Mouse (Mus musculus) cerebellum, adult 2 months (tissue): ENCODE data around the gene Rab22a. TPM values are rescaled to one million over a fixed set of nuclear protein-coding genes. Genes with fewer than 3 reads are reported as not detected.

ENCODE experiments used
- DNase-seq, 2 experiments: peaks; one replicate each; pipeline ENCODE4 v3.0.0; 2021
- H3K27ac ChIP-seq: fragments of 200-500 bp; 2 replicates; pipeline ENCODE4 v1.5.1; 2012; ENCODE audit warnings: low read length, control low read depth, inconsistent platforms; ENCODE audit not compliant: insufficient read depth
- H3K27me3 ChIP-seq: fragments of 200-500 bp; 2 replicates; pipeline ENCODE4 v1.6.1; 2012; ENCODE audit warnings: inconsistent platforms, mild to moderate bottlenecking, low read length, moderate library complexity; ENCODE audit not compliant: control insufficient read depth, insufficient read depth
- H3K4me1 ChIP-seq: fragments of 200-500 bp; 2 replicates; pipeline ENCODE4 v1.6.1; 2011; ENCODE audit warnings: low read length; ENCODE audit not compliant: control insufficient read depth, insufficient read depth
- H3K4me3 ChIP-seq: fragments of 200-500 bp; replicated peaks from 2 replicates; pipeline ENCODE3; 2011; ENCODE audit warnings: mild to moderate bottlenecking, low read depth, low read length, control low read depth; ENCODE audit not compliant: insufficient read depth
- CTCF ChIP-seq: fragments of 200-500 bp; IDR thresholded peaks from 2 replicates; pipeline ENCODE4 v1.5.1; 2011; ENCODE audit warnings: low read depth, mild to moderate bottlenecking, control low read depth, low read length, moderate library complexity, borderline replicate concordance; ENCODE audit not compliant: insufficient read depth
- POLR2A ChIP-seq: fragments of 200-500 bp; IDR thresholded peaks from 2 replicates; pipeline ENCODE4 v1.6.1; 2011; ENCODE audit warnings: low read length, control low read depth, borderline replicate concordance; ENCODE audit not compliant: insufficient read depth
- WGBS: fragments of 180-500 bp; shearing (Covaris S2); methylation state at CpG from one replicate; pipeline ENCODE4 v1.1.7; 2018; 5-methylcytosine and 5-hydroxymethylcytosine counted together
- polyA plus RNA-seq: library from polyadenylated mRNA; depleted of rRNA; stranded (reverse); fragments of >200 nt; gene quantifications from 2 replicates; pipeline ENCODE4 v1.2.3, GENCODE M21; 2012

Rab22a gene
- polyA plus RNA-seq, 1 experiment = 20.1 TPM

- H3K4me3 ChIP-seq = no peak overlapping the region
- DNase-seq = no peak
- TF ChIP-seq CTCF = no peak
- no peak for TF ChIP-seq POLR2A
- no peak overlapping the region for H3K27ac ChIP-seq
- no peaks in the 10 kb centered on the region for H3K27me3 ChIP-seq
- 92% methylated on average over 4 of the region's 4 CpGs for WGBS
- peaks cover 3% of the 10 kb centered on the region; the same call in 1 of the 2 replicates for H3K4me1 ChIP-seq
These were observed 1.0 kb upstream of the Rab22a start for GRCm38 (mm10) chr2:173658517-173658916.

- H3K27ac ChIP-seq = peak overlapping the region; percentile 27; the same call in 1 of the 2 replicates
- TF ChIP-seq CTCF = no peak
- no peak for TF ChIP-seq POLR2A
- no peaks in the 10 kb centered on the region for H3K27me3 ChIP-seq
- WGBS = 1% methylated on average over 49 of the region's 52 CpGs
- DNase-seq = no peak
- peak overlapping the region; percentile 55 for H3K4me3 ChIP-seq
- H3K4me1 ChIP-seq = peaks cover 3% of the 10 kb centered on the region; the same call in 1 of the 2 replicates
These were observed 545 bp downstream of the Rab22a start for GRCm38 (mm10) chr2:173659926-173660684.

DNA sequence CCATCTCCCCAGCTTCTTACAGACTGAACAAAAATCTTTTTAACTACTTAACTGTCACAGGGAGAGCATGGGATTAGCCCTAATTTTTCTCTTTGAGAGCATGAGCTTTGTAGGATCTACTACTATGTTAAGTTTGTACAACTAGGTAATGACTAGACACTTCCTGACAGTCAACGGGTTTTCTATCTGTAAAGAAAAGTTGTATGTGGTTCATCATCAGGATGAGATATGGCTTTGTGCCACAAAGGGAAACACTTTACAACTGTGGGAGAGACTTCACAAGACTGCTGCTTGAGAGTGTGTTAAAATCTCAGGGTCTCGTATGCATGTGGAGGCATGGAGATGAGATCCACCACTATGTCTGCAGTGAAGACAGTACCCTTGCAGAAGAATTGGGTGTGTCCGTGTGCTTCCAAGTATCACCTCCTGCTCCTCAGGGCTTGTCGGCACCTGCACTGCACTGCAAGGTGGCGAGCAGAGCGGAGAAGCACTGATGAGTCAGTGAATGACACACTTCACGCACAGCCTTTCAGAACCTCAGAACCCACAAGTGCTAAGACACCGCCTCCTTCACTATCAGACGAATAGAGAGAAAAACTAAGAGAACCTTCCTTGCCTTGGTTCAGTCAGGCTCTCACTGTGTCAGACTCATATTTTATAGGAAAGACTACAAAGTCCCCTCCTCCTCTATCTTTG, 2.8 kb downstream of the Rab22a start:
- DNase-seq = no peak

GRCm38 (mm10) chr2:173664736-173665135, 5.2 kb downstream of the Rab22a start:
- no peak overlapping the region for H3K27ac ChIP-seq
- peaks cover 3% of the 10 kb centered on the region; the same call in 1 of the 2 replicates for H3K4me1 ChIP-seq
- no peak for DNase-seq
- no peak overlapping the region for H3K4me3 ChIP-seq
- TF ChIP-seq CTCF (no peak), POLR2A (no peak)
- WGBS = 91% methylated on average over 4 of the region's 4 CpGs
- H3K27me3 ChIP-seq = no peaks in the 10 kb centered on the region

More for the DNA sequence above, 2.8 kb downstream of the Rab22a start:
- TF ChIP-seq CTCF (no peak), POLR2A (no peak)
- Histone ChIP-seq H3K27ac (no peak overlapping the region), H3K4me1 (peaks cover 3% of the 10 kb centered on the region; the same call in 1 of the 2 replicates), H3K27me3 (no peaks in the 10 kb centered on the region), H3K4me3 (no peak overlapping the region)
- WGBS = 93% methylated on average over 9 of the region's 9 CpGs

DNA sequence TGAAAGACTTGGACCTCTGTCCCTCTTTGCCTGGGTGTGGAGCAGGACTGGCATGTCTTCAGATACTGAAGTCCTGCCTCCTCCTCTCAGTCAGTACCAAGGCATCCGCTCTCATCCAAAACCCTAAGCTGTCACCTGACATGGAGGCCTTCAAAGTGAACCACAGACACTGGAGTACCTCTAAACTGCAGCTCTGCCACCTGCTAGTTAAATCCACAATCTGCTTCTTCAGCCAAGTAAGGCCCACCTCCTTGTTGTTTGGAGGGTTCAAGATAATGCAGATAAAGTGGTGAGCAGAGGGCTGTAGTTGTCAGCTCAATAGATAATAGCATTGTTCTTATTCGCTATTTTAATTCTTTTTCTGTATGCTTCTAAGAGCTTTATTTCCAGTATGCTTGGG, 5.7 kb downstream of the Rab22a start:
- 95% methylated on average over 2 of the region's 2 CpGs for WGBS
- no peak for TF ChIP-seq CTCF
- TF ChIP-seq POLR2A = no peak
- H3K27me3 ChIP-seq = no peaks in the 10 kb centered on the region
- H3K27ac ChIP-seq = no peak overlapping the region
- no peak for DNase-seq
- H3K4me3 ChIP-seq = no peak overlapping the region
- peaks cover 3% of the 10 kb centered on the region; the same call in 1 of the 2 replicates for H3K4me1 ChIP-seq

DNA sequence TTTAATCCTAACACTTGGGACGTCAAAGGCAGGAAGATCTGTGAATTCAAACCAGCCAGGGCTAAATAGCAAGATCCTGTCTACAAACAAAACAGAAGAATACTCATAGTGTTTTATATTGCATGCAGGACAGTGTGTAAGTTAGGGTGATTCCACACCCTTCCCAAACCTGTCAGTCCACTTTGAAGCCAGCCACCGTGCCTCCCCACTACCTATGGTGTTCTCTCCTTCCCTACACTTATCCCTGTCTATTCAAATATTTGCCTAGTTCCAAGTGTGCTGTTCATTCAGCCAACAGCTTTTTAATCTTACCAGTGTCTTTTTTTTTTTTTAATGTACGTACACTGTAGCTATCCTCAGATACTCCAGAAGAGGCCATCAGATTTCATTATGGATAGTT, 7.3 kb downstream of the Rab22a start:
- no peaks in the 10 kb centered on the region for H3K27me3 ChIP-seq
- H3K4me1 ChIP-seq = no peaks in the 10 kb centered on the region
- no peak for DNase-seq
- no peak overlapping the region for H3K4me3 ChIP-seq
- WGBS = 91% methylated on average over 3 of the region's 3 CpGs
- TF ChIP-seq CTCF (no peak), POLR2A (no peak)
- no peak overlapping the region for H3K27ac ChIP-seq

GRCm38 (mm10) chr2:173672328-173672896, 12.9 kb downstream of the Rab22a start:
- H3K4me3 ChIP-seq = no peak overlapping the region
- DNase-seq = no peak
- H3K27me3 ChIP-seq = no peaks in the 10 kb centered on the region
- 47% methylated on average over 2 of the region's 2 CpGs for whole genome bisulfite sequencing
- H3K27ac ChIP-seq = no peak overlapping the region
- TF ChIP-seq CTCF = no peak
- no peak for TF ChIP-seq POLR2A
- no peaks in the 10 kb centered on the region for H3K4me1 ChIP-seq
